Mouse (Mus musculus) adrenal gland, postnatal 4 days (tissue): ENCODE results near the gene Myo1f. TPM values are rescaled to one million over a fixed set of nuclear protein-coding genes. Genes with fewer than 3 reads are reported as not detected.

Source experiments
- DNase-seq, 2 experiments: peaks; one replicate each; pipeline ENCODE4 v3.0.0; 2021 to 2022; ENCODE audit warnings: low spot score in 2 of 2, mixed read lengths in 2 of 2
- total RNA-seq, 2 experiments: library from RNA; stranded (reverse); gene quantifications; 2 replicates each; pipeline ENCODE4 v1.2.3; 2021

Myo1f gene
- total RNA-seq, 2 experiments from 2014 or later, result 3.0 to 3.6 TPM

DNA sequence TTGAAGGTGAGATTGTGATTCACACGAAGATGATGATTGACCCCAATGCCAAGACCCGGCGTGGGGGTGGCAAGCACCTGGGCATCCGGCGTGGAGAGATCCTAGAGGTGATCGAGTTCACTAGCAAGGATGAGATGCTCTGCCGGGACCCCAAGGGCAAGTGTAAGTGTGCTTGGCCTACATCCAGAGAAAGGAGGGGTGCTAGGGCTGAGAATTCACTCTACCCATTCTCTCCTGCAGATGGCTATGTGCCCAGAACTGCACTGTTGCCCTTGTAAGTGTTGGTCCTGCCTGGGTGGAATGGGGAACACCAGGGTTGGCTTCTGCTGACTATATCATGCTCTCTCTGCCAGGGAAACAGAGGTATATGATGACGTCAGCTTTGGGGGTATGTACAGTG is 89.6 kb downstream of the Myo1f start:
- no peak for DNase-seq

DNA sequence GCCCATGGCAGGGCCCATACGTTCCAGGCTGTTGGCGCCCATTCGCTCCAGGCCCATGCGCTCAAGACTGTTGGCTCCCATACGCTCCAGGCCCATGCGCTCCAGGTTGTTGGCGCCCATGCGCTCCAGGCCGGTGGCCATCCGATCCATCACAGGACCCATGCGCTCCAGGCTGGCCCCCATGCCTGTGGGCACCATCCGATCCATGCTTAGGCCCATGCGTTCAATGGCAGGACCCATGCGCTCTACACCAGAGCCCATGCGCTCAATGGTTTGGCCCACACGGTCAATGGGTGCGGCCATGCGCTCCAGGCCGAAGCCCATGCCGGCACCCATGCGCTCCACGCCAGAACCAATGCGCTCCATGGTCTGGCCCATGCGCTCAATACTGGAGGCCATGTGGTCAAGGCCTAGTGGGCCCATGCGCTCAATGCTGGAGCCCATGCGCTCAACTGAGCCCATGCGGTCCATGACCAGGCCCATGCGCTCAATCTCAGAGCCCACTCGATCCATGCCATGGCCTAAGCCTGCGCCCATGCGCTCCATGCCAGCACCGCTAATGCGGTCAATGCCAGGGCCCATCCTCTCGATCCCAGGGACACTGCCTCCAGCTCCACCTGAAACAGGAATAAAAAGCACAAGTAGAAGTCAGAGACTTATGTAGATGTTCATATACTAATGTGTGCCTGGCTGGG is 94.4 kb downstream of the Myo1f start:
- no peak for DNase-seq

Other genes with a start within 250 kb of the Myo1f start
- 10 to 100 TPM; 16.0 to 16.6 TPM for gene Zfp81, start 196.8 kb upstream of the Myo1f start, total RNA-seq
- 10 to 100 TPM; 17.0 to 18.0 TPM for gene Zfp101, start 161.1 kb upstream of the Myo1f start, total RNA-seq
- not detected for gene Actl9, start 122.8 kb upstream of the Myo1f start, total RNA-seq
- 10 to 100 TPM; 66.4 to 80.9 TPM for gene Adamts10, start 31.5 kb upstream of the Myo1f start, total RNA-seq
- gene Zfp414, start 73.4 kb downstream of the Myo1f start, total RNA-seq, result 10 to 100 TPM; 66.6 to 67.1 TPM
- 1 to 10 TPM; 2.5 to 2.6 TPM for gene Pram1, start 82.3 kb downstream of the Myo1f start, total RNA-seq
- gene Hnrnpm, start 131.2 kb downstream of the Myo1f start, total RNA-seq, result 100 to 1,000 TPM; 197 to 237 TPM
- 10 to 100 TPM; 85.4 to 85.6 TPM for gene March2, start 163.0 kb downstream of the Myo1f start, total RNA-seq
- 100 to 1,000 TPM; 305 to 306 TPM for gene Rab11b, start 204.8 kb downstream of the Myo1f start, total RNA-seq
- 10 to 100 TPM; 43.9 to 68.2 TPM for gene Angptl4, start 226.1 kb downstream of the Myo1f start, total RNA-seq